Mouse (Mus musculus) embryonic facial prominence, embryonic 15.5 days (tissue): Measurements from ENCODE around the gene Creb5. TPM values are rescaled to one million over a fixed set of nuclear protein-coding genes. Genes with fewer than 3 reads are reported as not detected.

Source experiments
- ATAC-seq: fragments of 200-750 bp; cut with Nextera tagmentation; 2 replicates; pipeline ENCODE4 v1.8.0; 2017; ENCODE audit warnings: low read depth, moderate TSS enrichment; ENCODE audit not compliant: insufficient number of reproducible peaks, low FRiP score, low TSS enrichment
- H3K27ac ChIP-seq: fragments of 300-500 bp; sonication (generic); replicated peaks from 2 replicates; pipeline ENCODE4 v1.5.1; 2015; ENCODE audit warnings: mild to moderate bottlenecking, inconsistent platforms
- H3K27me3 ChIP-seq: fragments of 300-500 bp; sonication (generic); 2 replicates; pipeline ENCODE4 v1.6.1; 2015; ENCODE audit warnings: inconsistent platforms
- H3K36me3 ChIP-seq: fragments of 300-500 bp; sonication (generic); 2 replicates; pipeline ENCODE4 v1.6.1; 2015; ENCODE audit warnings: mild to moderate bottlenecking, inconsistent platforms
- H3K4me1 ChIP-seq: fragments of 300-500 bp; sonication (generic); 2 replicates; pipeline ENCODE4 v1.6.1; 2015; ENCODE audit warnings: inconsistent platforms
- H3K4me2 ChIP-seq: fragments of 300-500 bp; sonication (generic); replicated peaks from 2 replicates; pipeline ENCODE4 v1.6.1; 2015; ENCODE audit warnings: mild to moderate bottlenecking, inconsistent platforms
- H3K4me3 ChIP-seq: fragments of 300-500 bp; sonication (generic); replicated peaks from 2 replicates; pipeline ENCODE4 v1.5.1; 2015; ENCODE audit warnings: mild to moderate bottlenecking, inconsistent platforms
- H3K9ac ChIP-seq: fragments of 300-500 bp; sonication (generic); 2 replicates; pipeline ENCODE4 v1.6.1; 2015; ENCODE audit warnings: inconsistent platforms
- H3K9me3 ChIP-seq: fragments of 300-500 bp; sonication (generic); replicated peaks from 2 replicates; pipeline ENCODE4 v1.6.1; 2016; ENCODE audit warnings: inconsistent platforms
- WGBS: fragments of 180-500 bp; shearing (Covaris S2); methylation state at CpG from one replicate; pipeline ENCODE4 v1.1.7; 2015; 5-methylcytosine and 5-hydroxymethylcytosine counted together
- polyA plus RNA-seq: library from polyadenylated mRNA; unstranded; fragments of >200 nt; fragmentation: Nextera tagmentation; extraction: Ambion mirVana; gene quantifications from 2 replicates; pipeline ENCODE4 v1.2.1, GENCODE M21; 2015

Gene Creb5
- polyA plus RNA-seq, 1 experiment from 2014 or later: 28.3 TPM

- WGBS: 55% methylated on average over 4 of the region's 4 CpGs
- H3K4me1 ChIP-seq: peaks cover 43% of the 10 kb centered on the region
- no peaks in the 10 kb centered on the region for H3K36me3 ChIP-seq
- no peak overlapping the region for H3K9ac ChIP-seq
- H3K4me3 ChIP-seq: peak overlapping the region; percentile 45
- peak overlapping the region; percentile 59 for H3K4me2 ChIP-seq
- ATAC-seq: no peak
- H3K27me3 ChIP-seq: 0 out of 2 replicates have a peak, but pooled peaks cover 3% of the 10 kb centered on the region
- H3K27ac ChIP-seq: no peak overlapping the region; the same call in 1 of the 2 replicates
- H3K9me3 ChIP-seq: no peaks in the 10 kb centered on the region
These were observed 288.1 kb downstream of the Creb5 start for GRCm38 (mm10) chr6:53575191-53575590.

- 89% methylated on average over 3 of the region's 3 CpGs for WGBS
- H3K27me3 ChIP-seq: 0 out of 2 replicates have a peak, but pooled peaks cover 4% of the 10 kb centered on the region
- H3K4me3 ChIP-seq: no peak overlapping the region
- no peaks in the 10 kb centered on the region for H3K9me3 ChIP-seq
- no peaks in the 10 kb centered on the region for H3K36me3 ChIP-seq
- peaks cover 43% of the 10 kb centered on the region for H3K4me1 ChIP-seq
- H3K4me2 ChIP-seq: no peak overlapping the region
- no peak overlapping the region for H3K9ac ChIP-seq
- H3K27ac ChIP-seq: no peak overlapping the region
- no peak for ATAC-seq
These were observed 288.8 kb downstream of the Creb5 start for GRCm38 (mm10) chr6:53575836-53576235.

GRCm38 (mm10) chr6:53576841-53577240 lies 289.8 kb downstream of the Creb5 start:
- 0 out of 2 replicates have a peak, but pooled peaks cover 4% of the 10 kb centered on the region for H3K27me3 ChIP-seq
- no peak for ATAC-seq
- 75% methylated on average over 6 of the region's 6 CpGs for WGBS
- H3K4me2 ChIP-seq: no peak overlapping the region
- no peaks in the 10 kb centered on the region for H3K36me3 ChIP-seq
- no peak overlapping the region for H3K27ac ChIP-seq
- H3K4me3 ChIP-seq: no peak overlapping the region
- H3K4me1 ChIP-seq: peaks cover 43% of the 10 kb centered on the region
- no peak overlapping the region for H3K9ac ChIP-seq
- H3K9me3 ChIP-seq: no peaks in the 10 kb centered on the region

GRCm38 (mm10) chr6:53577776-53578175 lies 290.7 kb downstream of the Creb5 start:
- Histone ChIP-seq H3K9me3 (no peaks in the 10 kb centered on the region), H3K4me1 (peaks cover 37% of the 10 kb centered on the region), H3K36me3 (no peaks in the 10 kb centered on the region), H3K27ac (no peak overlapping the region), H3K4me2 (no peak overlapping the region), H3K4me3 (no peak overlapping the region), H3K9ac (no peak overlapping the region), H3K27me3 (0 out of 2 replicates have a peak, but pooled peaks cover 4% of the 10 kb centered on the region)
- 50% methylated on average over 3 of the region's 3 CpGs for WGBS
- ATAC-seq: no peak

- H3K9me3 ChIP-seq: no peaks in the 10 kb centered on the region
- 0 out of 2 replicates have a peak, but pooled peaks cover 4% of the 10 kb centered on the region for H3K27me3 ChIP-seq
- H3K4me1 ChIP-seq: peaks cover 35% of the 10 kb centered on the region
- WGBS: 76% methylated on average over 7 of the region's 7 CpGs
- H3K4me2 ChIP-seq: no peak overlapping the region
- H3K36me3 ChIP-seq: no peaks in the 10 kb centered on the region
- H3K27ac ChIP-seq: no peak overlapping the region
- ATAC-seq: no peak
- H3K4me3 ChIP-seq: no peak overlapping the region
- H3K9ac ChIP-seq: no peak overlapping the region
These were observed 293.3 kb downstream of the Creb5 start for GRCm38 (mm10) chr6:53580346-53580745.

GRCm38 (mm10) chr6:53583234-53583875 lies 296.3 kb downstream of the Creb5 start:
- Histone ChIP-seq H3K27me3 (0 out of 2 replicates have a peak, but pooled peaks cover 4% of the 10 kb centered on the region), H3K4me2 (no peak overlapping the region), H3K4me3 (no peak overlapping the region), H3K27ac (peak overlapping the region; percentile 34; the same call in 1 of the 2 replicates), H3K9me3 (no peaks in the 10 kb centered on the region), H3K4me1 (peaks cover 28% of the 10 kb centered on the region), H3K9ac (no peak overlapping the region), H3K36me3 (no peaks in the 10 kb centered on the region)
- 39% methylated on average over 19 of the region's 19 CpGs for WGBS
- no peak for ATAC-seq

- H3K27ac ChIP-seq: no peak overlapping the region
These were observed 297.8 kb downstream of the Creb5 start for GRCm38 (mm10) chr6:53584718-53585405.

GRCm38 (mm10) chr6:53589746-53590145 lies 302.7 kb downstream of the Creb5 start:
- no peak overlapping the region; the same call in 1 of the 2 replicates for H3K27ac ChIP-seq
- H3K4me3 ChIP-seq: no peak overlapping the region
- H3K4me2 ChIP-seq: no peak overlapping the region; the same call in 1 of the 2 replicates
- peaks cover 17% of the 10 kb centered on the region for H3K4me1 ChIP-seq
- no peaks in the 10 kb centered on the region for H3K9me3 ChIP-seq
- no peaks in the 10 kb centered on the region for H3K27me3 ChIP-seq
- no peaks in the 10 kb centered on the region for H3K36me3 ChIP-seq
- no peak for ATAC-seq
- H3K9ac ChIP-seq: no peak overlapping the region
- WGBS: 51% methylated on average over 6 of the region's 6 CpGs

More at GRCm38 (mm10) chr6:53584718-53585405, 297.8 kb downstream of the Creb5 start:
- no peak overlapping the region for H3K4me2 ChIP-seq
- 43% methylated on average over 10 of the region's 10 CpGs for WGBS
- no peak overlapping the region for H3K9ac ChIP-seq
- no peaks in the 10 kb centered on the region for H3K36me3 ChIP-seq
- no peaks in the 10 kb centered on the region for H3K9me3 ChIP-seq
- peaks cover 30% of the 10 kb centered on the region for H3K4me1 ChIP-seq
- ATAC-seq: no peak
- H3K4me3 ChIP-seq: no peak overlapping the region
- H3K27me3 ChIP-seq: 0 out of 2 replicates have a peak, but pooled peaks cover 4% of the 10 kb centered on the region

- H3K9ac ChIP-seq: no peak overlapping the region
- no peaks in the 10 kb centered on the region for H3K36me3 ChIP-seq
- H3K4me2 ChIP-seq: no peak overlapping the region
- peaks cover 11% of the 10 kb centered on the region for H3K4me1 ChIP-seq
- WGBS: 85% methylated on average over 5 of the region's 5 CpGs
- no peak for ATAC-seq
- no peak overlapping the region for H3K4me3 ChIP-seq
- H3K27me3 ChIP-seq: no peaks in the 10 kb centered on the region
- no peaks in the 10 kb centered on the region for H3K9me3 ChIP-seq
- H3K27ac ChIP-seq: no peak overlapping the region
These were observed 305.2 kb downstream of the Creb5 start for GRCm38 (mm10) chr6:53592230-53592629.

GRCm38 (mm10) chr6:53593603-53594002 lies 306.5 kb downstream of the Creb5 start:
- H3K4me1 ChIP-seq: peaks cover 11% of the 10 kb centered on the region
- no peak overlapping the region; the same call in 1 of the 2 replicates for H3K27ac ChIP-seq
- no peaks in the 10 kb centered on the region for H3K9me3 ChIP-seq
- no peaks in the 10 kb centered on the region for H3K36me3 ChIP-seq
- no peak overlapping the region for H3K9ac ChIP-seq
- 30% methylated on average over 4 of the region's 4 CpGs for WGBS
- ATAC-seq: no peak
- no peak overlapping the region for H3K4me2 ChIP-seq
- H3K4me3 ChIP-seq: no peak overlapping the region
- no peaks in the 10 kb centered on the region for H3K27me3 ChIP-seq

GRCm38 (mm10) chr6:53594316-53594715 lies 307.2 kb downstream of the Creb5 start:
- Histone ChIP-seq H3K27ac (no peak overlapping the region), H3K9me3 (no peaks in the 10 kb centered on the region), H3K36me3 (no peaks in the 10 kb centered on the region), H3K27me3 (no peaks in the 10 kb centered on the region), H3K4me3 (no peak overlapping the region), H3K4me1 (peaks cover 10% of the 10 kb centered on the region), H3K9ac (no peak overlapping the region), H3K4me2 (no peak overlapping the region)
- WGBS: 64% methylated on average over 4 of the region's 4 CpGs
- no peak for ATAC-seq
